Mouse (Mus musculus): Measurements from ENCODE around the gene Ptprm. TPM values are rescaled to one million over a fixed set of nuclear protein-coding genes. Genes with fewer than 3 reads are reported as not detected.

Gene Ptprm
- polyA plus RNA-seq, 1 experiment from 2014 or later, result 31.4 TPM

GRCm38 (mm10) chr17:67363377-67364070 lies 9.3 kb upstream of the Ptprm start:
- no peak for ATAC-seq (ENCODE audit: low FRiP score)
- H3K9ac ChIP-seq, result no peak overlapping the region
- H3K9me3 ChIP-seq (ENCODE audit: control insufficient read depth, low read length), result no peaks in the 10 kb centered on the region
- DNase-seq (ENCODE audit: low spot score), result no peak
- no peaks in the 10 kb centered on the region for H3K36me3 ChIP-seq (replicated peaks; ENCODE audit: control insufficient read depth, insufficient read depth)
- H3K4me1 ChIP-seq (replicated peaks; ENCODE audit: control insufficient read depth, insufficient read depth, low read length), result no peaks in the 10 kb centered on the region
- 88% methylated on average over 11 of the region's 11 CpGs for WGBS
- no peak overlapping the region for H3K4me3 ChIP-seq (replicated peaks; ENCODE audit: low read length)
- no peak overlapping the region for H3K27ac ChIP-seq
- H3K4me2 ChIP-seq (replicated peaks), result no peak overlapping the region
- H3K27me3 ChIP-seq (ENCODE audit: control insufficient read depth, insufficient read depth, low read length), result no peaks in the 10 kb centered on the region

- no peak for DNase-seq (ENCODE audit: low spot score)
- no peaks in the 10 kb centered on the region for H3K4me1 ChIP-seq (replicated peaks; ENCODE audit: control insufficient read depth, insufficient read depth, low read length)
- no peak overlapping the region for H3K4me2 ChIP-seq (replicated peaks)
- no peak overlapping the region for H3K27ac ChIP-seq
- H3K9ac ChIP-seq, result no peak overlapping the region
- no peaks in the 10 kb centered on the region for H3K9me3 ChIP-seq (ENCODE audit: control insufficient read depth, low read length)
- H3K36me3 ChIP-seq (replicated peaks; ENCODE audit: control insufficient read depth, insufficient read depth), result no peaks in the 10 kb centered on the region
- ATAC-seq (ENCODE audit: low FRiP score), result no peak
- no peak overlapping the region for H3K4me3 ChIP-seq (replicated peaks; ENCODE audit: low read length)
- 85% methylated on average over 6 of the region's 6 CpGs for WGBS
- no peaks in the 10 kb centered on the region for H3K27me3 ChIP-seq (ENCODE audit: control insufficient read depth, insufficient read depth, low read length)
Observed at GRCm38 (mm10) chr17:67362131-67362530, 7.9 kb upstream of the Ptprm start.

- Histone ChIP-seq H3K4me3 (replicated peaks; ENCODE audit: low read length) (no peak overlapping the region), H3K4me1 (replicated peaks; ENCODE audit: control insufficient read depth, insufficient read depth, low read length) (no peaks in the 10 kb centered on the region), H3K36me3 (replicated peaks; ENCODE audit: control insufficient read depth, insufficient read depth) (no peaks in the 10 kb centered on the region), H3K9ac (no peak overlapping the region), H3K27me3 (ENCODE audit: control insufficient read depth, insufficient read depth, low read length) (peaks cover 4% of the 10 kb centered on the region; the same call in 1 of the 2 replicates), H3K9me3 (ENCODE audit: control insufficient read depth, low read length) (no peaks in the 10 kb centered on the region), H3K4me2 (replicated peaks) (no peak overlapping the region), H3K27ac (no peak overlapping the region)
- 7% methylated on average over 3 of the region's 3 CpGs for WGBS
- DNase-seq (ENCODE audit: low spot score), result no peak
- no peak for ATAC-seq (ENCODE audit: low FRiP score)
Observed at GRCm38 (mm10) chr17:67360606-67361005, 6.3 kb upstream of the Ptprm start.

GRCm38 (mm10) chr17:67359578-67359977 lies 5.3 kb upstream of the Ptprm start:
- Histone ChIP-seq H3K9ac (no peak overlapping the region), H3K27me3 (ENCODE audit: control insufficient read depth, insufficient read depth, low read length) (peaks cover 4% of the 10 kb centered on the region; the same call in 1 of the 2 replicates), H3K4me3 (replicated peaks; ENCODE audit: low read length) (no peak overlapping the region), H3K9me3 (ENCODE audit: control insufficient read depth, low read length) (no peaks in the 10 kb centered on the region), H3K4me1 (replicated peaks; ENCODE audit: control insufficient read depth, insufficient read depth, low read length) (0 out of 2 replicates have a peak, but pooled peaks cover 3% of the 10 kb centered on the region), H3K4me2 (replicated peaks) (no peak overlapping the region), H3K27ac (no peak overlapping the region), H3K36me3 (replicated peaks; ENCODE audit: control insufficient read depth, insufficient read depth) (no peaks in the 10 kb centered on the region)
- ATAC-seq (ENCODE audit: low FRiP score) (no peak), DNase-seq (ENCODE audit: low spot score) (no peak)
- WGBS, result 95% methylated on average over 5 of the region's 5 CpGs

- H3K4me1 ChIP-seq (replicated peaks; ENCODE audit: control insufficient read depth, insufficient read depth, low read length), result 0 out of 2 replicates have a peak, but pooled peaks cover 5% of the 10 kb centered on the region
- H3K4me2 ChIP-seq (replicated peaks), result no peak overlapping the region
- H3K4me3 ChIP-seq (replicated peaks; ENCODE audit: low read length), result no peak overlapping the region
- ATAC-seq (ENCODE audit: low FRiP score), result no peak
- H3K27ac ChIP-seq, result no peak overlapping the region
- H3K36me3 ChIP-seq (replicated peaks; ENCODE audit: control insufficient read depth, insufficient read depth), result no peaks in the 10 kb centered on the region
- no peak overlapping the region for H3K9ac ChIP-seq
- H3K27me3 ChIP-seq (ENCODE audit: control insufficient read depth, insufficient read depth, low read length), result peaks cover 4% of the 10 kb centered on the region; the same call in 1 of the 2 replicates
- WGBS, result 88% methylated on average over 7 of the region's 7 CpGs
- no peaks in the 10 kb centered on the region for H3K9me3 ChIP-seq (ENCODE audit: control insufficient read depth, low read length)
- DNase-seq (ENCODE audit: low spot score), result no peak
Observed at GRCm38 (mm10) chr17:67358541-67358940, 4.3 kb upstream of the Ptprm start.

- H3K27me3 ChIP-seq (ENCODE audit: control insufficient read depth, insufficient read depth, low read length), result peaks cover 8% of the 10 kb centered on the region
- H3K27ac ChIP-seq, result no peak overlapping the region
- no peaks in the 10 kb centered on the region for H3K36me3 ChIP-seq (replicated peaks; ENCODE audit: control insufficient read depth, insufficient read depth)
- WGBS, result 79% methylated on average over 4 of the region's 4 CpGs
- H3K4me1 ChIP-seq (replicated peaks; ENCODE audit: control insufficient read depth, insufficient read depth, low read length), result peaks cover 13% of the 10 kb centered on the region; the same call in 1 of the 2 replicates
- ATAC-seq (ENCODE audit: low FRiP score) (no peak), DNase-seq (ENCODE audit: low spot score) (no peak)
- H3K4me2 ChIP-seq (replicated peaks), result no peak overlapping the region
- no peak overlapping the region for H3K9ac ChIP-seq
- no peaks in the 10 kb centered on the region for H3K9me3 ChIP-seq (ENCODE audit: control insufficient read depth, low read length)
- H3K4me3 ChIP-seq (replicated peaks; ENCODE audit: low read length), result no peak overlapping the region
Observed at GRCm38 (mm10) chr17:67357191-67357590, 2.9 kb upstream of the Ptprm start.

GRCm38 (mm10) chr17:67355251-67355650 lies 994 bp upstream of the Ptprm start:
- no peak for ATAC-seq (ENCODE audit: low FRiP score)
- H3K4me2 ChIP-seq (replicated peaks), result peak overlapping the region; percentile 94
- no peak for DNase-seq (ENCODE audit: low spot score)
- peaks cover 15% of the 10 kb centered on the region; the same call in 1 of the 2 replicates for H3K4me1 ChIP-seq (replicated peaks; ENCODE audit: control insufficient read depth, insufficient read depth, low read length)
- H3K27ac ChIP-seq, result 0 out of 2 replicates have a peak overlapping the region, but pooled peaks have one; percentile 80
- no peak overlapping the region for H3K9ac ChIP-seq
- no peaks in the 10 kb centered on the region for H3K9me3 ChIP-seq (ENCODE audit: control insufficient read depth, low read length)
- no peaks in the 10 kb centered on the region for H3K36me3 ChIP-seq (replicated peaks; ENCODE audit: control insufficient read depth, insufficient read depth)
- peaks cover 9% of the 10 kb centered on the region for H3K27me3 ChIP-seq (ENCODE audit: control insufficient read depth, insufficient read depth, low read length)
- WGBS, result 36% methylated on average over 5 of the region's 5 CpGs
- peak overlapping the region; percentile 84 for H3K4me3 ChIP-seq (replicated peaks; ENCODE audit: low read length)

- WGBS, result under 1% methylated on average over 50 of the region's 68 CpGs
- H3K4me1 ChIP-seq (replicated peaks; ENCODE audit: control insufficient read depth, insufficient read depth, low read length), result peaks cover 15% of the 10 kb centered on the region; the same call in 1 of the 2 replicates
- H3K4me2 ChIP-seq (replicated peaks), result peak overlapping the region; percentile 94
- peak overlapping the region; percentile 84 for H3K4me3 ChIP-seq (replicated peaks; ENCODE audit: low read length)
- no peaks in the 10 kb centered on the region for H3K36me3 ChIP-seq (replicated peaks; ENCODE audit: control insufficient read depth, insufficient read depth)
- ATAC-seq (ENCODE audit: low FRiP score) (peak; percentile 43), DNase-seq (ENCODE audit: low spot score) (peak; percentile 47)
- peak overlapping the region; percentile 83 for H3K9ac ChIP-seq
- H3K27me3 ChIP-seq (ENCODE audit: control insufficient read depth, insufficient read depth, low read length), result peaks cover 9% of the 10 kb centered on the region
- H3K9me3 ChIP-seq (ENCODE audit: control insufficient read depth, low read length), result no peaks in the 10 kb centered on the region
- peak overlapping the region; percentile 80 for H3K27ac ChIP-seq
Observed at GRCm38 (mm10) chr17:67353796-67354450, 334 bp downstream of the Ptprm start.

- H3K4me2 ChIP-seq (replicated peaks), result peak overlapping the region; percentile 94
- WGBS, result 2% methylated on average over 50 of the region's 50 CpGs
- H3K9ac ChIP-seq, result peak overlapping the region; percentile 83
- peak; percentile 27 for DNase-seq (ENCODE audit: low spot score)
- H3K4me1 ChIP-seq (replicated peaks; ENCODE audit: control insufficient read depth, insufficient read depth, low read length), result peaks cover 15% of the 10 kb centered on the region; the same call in 1 of the 2 replicates
- peaks cover 9% of the 10 kb centered on the region for H3K27me3 ChIP-seq (ENCODE audit: control insufficient read depth, insufficient read depth, low read length)
- H3K4me3 ChIP-seq (replicated peaks; ENCODE audit: low read length), result peak overlapping the region; percentile 84
- 0 out of 2 replicates have a peak overlapping the region, but pooled peaks have one; percentile 20 for H3K27ac ChIP-seq
- H3K9me3 ChIP-seq (ENCODE audit: control insufficient read depth, low read length), result no peaks in the 10 kb centered on the region
- peak; percentile 21 for ATAC-seq (ENCODE audit: low FRiP score)
- H3K36me3 ChIP-seq (replicated peaks; ENCODE audit: control insufficient read depth, insufficient read depth), result no peaks in the 10 kb centered on the region
Observed at GRCm38 (mm10) chr17:67352956-67353795, 1.1 kb downstream of the Ptprm start.
